In the genomic region with DNA sequence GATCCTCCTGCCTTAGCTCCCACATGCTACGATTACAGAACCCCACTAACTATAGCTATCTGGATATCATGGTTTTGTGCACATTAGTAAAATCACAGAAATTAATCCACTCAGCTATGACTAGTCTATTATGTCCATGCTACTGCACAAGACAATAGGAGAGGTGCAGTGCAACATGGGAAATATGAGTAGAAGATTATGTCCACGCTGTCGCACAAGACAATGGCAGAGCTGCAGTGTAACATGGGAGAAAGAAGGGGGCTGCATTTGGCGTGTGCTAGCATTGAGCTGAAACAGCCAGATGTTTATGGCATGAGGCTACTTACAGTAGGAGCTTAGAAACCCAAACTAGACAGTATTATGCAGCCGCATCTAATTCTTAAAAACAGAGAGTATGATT, we compare ENCODE assay signal across 13 mouse cellular contexts. TPM values are rescaled to one million over a fixed set of nuclear protein-coding genes. Genes with fewer than 3 reads are reported as not detected.
"Had no signal": no experiment of that assay in that cellular context is flagged by ENCODE, and none has a peak within 500 bp of the region (broad histone marks: within the 10 kb centered on the region; RNA-seq: fewer than 3 reads in every experiment).

No protein-coding gene starts in this region.

- H3K4me3 ChIP-seq: layer of hippocampus, adult 2 months; limb, embryonic 13.5 days; myocyte; stomach, embryonic 15.5 days had no signal

- H3K9ac ChIP-seq: limb, embryonic 13.5 days; liver, embryonic 14.5 days; stomach, embryonic 15.5 days had no signal

- H3K27me3 ChIP-seq: limb, embryonic 13.5 days; stomach, embryonic 15.5 days had no signal

- H3K4me1 ChIP-seq: stomach, embryonic 15.5 days had no signal

- H3K27ac ChIP-seq: layer of hippocampus, adult 2 months; limb, embryonic 13.5 days; liver, embryonic 14.5 days; stomach, embryonic 15.5 days had no signal

- H3K4me2 ChIP-seq: limb, embryonic 13.5 days; stomach, embryonic 15.5 days had no signal

- H3K36me3 ChIP-seq: limb, embryonic 13.5 days; stomach, embryonic 15.5 days had no signal

- H3K9me3 ChIP-seq: limb, embryonic 13.5 days; stomach, embryonic 15.5 days had no signal

- DNase-seq: kidney, adult 18-20 months; kidney, postnatal 10 days; kidney, postnatal 4 days; left cerebral cortex, postnatal 4 days; lung, adult 18-20 months; right cerebral cortex, postnatal 4 days; thymus, adult 2 months; thymus, postnatal 25 days had no signal

RNA-seq across cellular contexts. Expression of a gene that starts 8.0 kb away (rescaled TPM):
- polyA plus RNA-seq: myocyte had no signal
